Mouse (Mus musculus) heart, postnatal 0 days (tissue): ENCODE results near the gene F830045P16Rik.

Source experiments
- CTCF ChIP-seq: IDR thresholded peaks from 2 replicates; pipeline ENCODE4 v1.5.1; 2016; ENCODE audit warnings: antibody characterized with exemption, control low read depth, low read depth
- EP300 ChIP-seq: IDR thresholded peaks from 2 replicates; pipeline ENCODE4 v1.6.1; 2016; ENCODE audit warnings: antibody characterized with exemption, low read depth

DNA sequence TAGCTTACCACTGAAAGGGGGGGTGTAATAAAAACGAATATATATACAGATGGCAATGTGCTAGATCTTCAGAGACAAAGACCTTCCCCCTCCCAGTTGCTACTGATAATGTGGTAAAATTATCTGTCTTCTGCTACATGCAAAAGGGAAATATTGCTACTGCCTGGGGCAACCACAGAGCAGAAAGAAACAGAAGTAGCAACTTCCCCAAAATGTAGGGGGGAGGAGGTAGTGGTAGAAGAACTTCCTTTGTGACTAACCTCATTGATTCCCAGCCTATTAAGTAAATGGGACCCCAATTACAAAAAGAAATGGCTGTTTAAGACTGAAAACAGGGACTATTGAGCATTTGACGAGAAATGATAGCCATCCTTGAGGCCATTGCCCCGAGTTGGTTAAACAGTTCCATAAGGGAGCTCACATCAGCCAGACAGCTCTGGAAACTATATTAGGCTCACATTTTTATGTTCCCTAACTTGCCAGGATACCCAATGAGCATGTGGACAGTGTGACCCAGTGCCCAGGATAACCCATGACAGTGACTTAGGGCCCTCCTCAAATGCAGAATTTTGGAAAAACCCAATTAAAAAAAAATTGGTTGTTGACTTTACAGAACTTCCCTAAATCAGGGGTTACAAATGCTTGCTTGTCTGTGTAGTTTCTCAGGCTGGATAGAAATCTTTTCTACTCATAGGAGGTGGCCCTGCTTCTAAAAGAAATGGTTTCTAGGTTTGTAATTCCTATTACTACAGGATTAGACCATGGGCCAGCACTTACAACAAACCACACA is 46.7 kb downstream of the F830045P16Rik start:
- TF ChIP-seq CTCF (no peak), EP300 (no peak)
